Mouse (Mus musculus): ENCODE data around the gene Padi1.

- no peak for TF ChIP-seq CTCF (IDR thresholded peaks at IDR 0.05; ENCODE audit: extremely low read depth, insufficient read depth, insufficient read length, insufficient replicate concordance)
- TF ChIP-seq POLR2A (IDR thresholded peaks at IDR 0.05; ENCODE audit: low read depth, low read length), result no peak
Observed at GRCm38 (mm10) chr4:140871851-140872685, 26.5 kb upstream of the Padi1 start.

All from spleen, adult 2 months (tissue).